Mouse (Mus musculus): ENCODE results near the gene Syne2.
"Not testable (repeated sequence)": the region's sequence is repeated elsewhere in the genome, so short reads cannot be mapped to it uniquely, and the experiment has no call there.

Gene Syne2

GRCm38 (mm10) chr12:76095117-76096035 is 277.4 kb downstream of the Syne2 start:
- no peak for DNase-seq (ENCODE audit: low read depth, low spot score)

- DNase-seq (ENCODE audit: low read depth, low spot score) = no peak
These were observed 284.7 kb downstream of the Syne2 start for GRCm38 (mm10) chr12:76102621-76103020.

GRCm38 (mm10) chr12:76104596-76105351 is 286.8 kb downstream of the Syne2 start:
- peak; percentile 94 for DNase-seq (ENCODE audit: low read depth, low spot score)

GRCm38 (mm10) chr12:76109646-76110405 is 291.9 kb downstream of the Syne2 start:
- DNase-seq (ENCODE audit: low read depth, low spot score) = no peak

- no peak for DNase-seq (ENCODE audit: low read depth, low spot score)
These were observed 293.1 kb downstream of the Syne2 start for GRCm38 (mm10) chr12:76111046-76111445.

GRCm38 (mm10) chr12:76116577-76116976 is 298.6 kb downstream of the Syne2 start:
- DNase-seq (ENCODE audit: low read depth, low spot score) = no peak

- no peak for DNase-seq (ENCODE audit: low read depth, low spot score)
These were observed 299.8 kb downstream of the Syne2 start for GRCm38 (mm10) chr12:76117632-76118153.

GRCm38 (mm10) chr12:76123223-76123622 is 305.3 kb downstream of the Syne2 start:
- no peak for DNase-seq (ENCODE audit: low read depth, low spot score)

- DNase-seq (ENCODE audit: low read depth, low spot score) = no peak
These were observed 310.4 kb downstream of the Syne2 start for GRCm38 (mm10) chr12:76128306-76128705.

- peak; percentile 45 for DNase-seq (ENCODE audit: low read depth, low spot score)
These were observed 310.9 kb downstream of the Syne2 start for GRCm38 (mm10) chr12:76128831-76129230.

- DNase-seq (ENCODE audit: low read depth, low spot score) = no peak
These were observed 312.3 kb downstream of the Syne2 start for GRCm38 (mm10) chr12:76130281-76130680.

- DNase-seq (ENCODE audit: low read depth, low spot score) = no peak
These were observed 313.0 kb downstream of the Syne2 start for GRCm38 (mm10) chr12:76130891-76131290.

GRCm38 (mm10) chr12:76132591-76132990 is 314.7 kb downstream of the Syne2 start:
- no peak for DNase-seq (ENCODE audit: low read depth, low spot score)

- not testable (repeated sequence) for DNase-seq (ENCODE audit: low read depth, low spot score)
These were observed 315.1 kb downstream of the Syne2 start for GRCm38 (mm10) chr12:76133081-76133480.

- DNase-seq (ENCODE audit: low read depth, low spot score) = no peak
These were observed 318.8 kb downstream of the Syne2 start for GRCm38 (mm10) chr12:76136701-76137100.

- not testable (repeated sequence) for DNase-seq (ENCODE audit: low read depth, low spot score)
These were observed 334.5 kb downstream of the Syne2 start for GRCm38 (mm10) chr12:76152389-76152788.
